ENCODE assay signal across 16 mouse cellular contexts in genomic region chr1:185819044-185819443, GRCm38 (mm10).
DNase-seq lines count a peak whose midpoint lies in the region; ATAC-seq lines count a peak whose summit lies in the region.
"Had no signal": no experiment of that assay in that cellular context is flagged by ENCODE, and none has a peak within 500 bp of the region (broad histone marks: within the 10 kb centered on the region; RNA-seq: fewer than 3 reads in every experiment).

No protein-coding gene starts in this region.

- WGBS in heart, embryonic 10.5 days: 29% methylated on average over 5 of the region's 5 CpGs
- WGBS in hindbrain, embryonic 12.5 days: 17% methylated on average over 5 of the region's 5 CpGs
- 33% methylated on average over 5 of the region's 5 CpGs for WGBS in midbrain, embryonic 13.5 days

- 0 out of 2 replicates have a peak, but pooled peaks cover 2% of the 10 kb centered on the region for H3K4me1 ChIP-seq in heart, embryonic 10.5 days
- H3K4me1 ChIP-seq in hindbrain, embryonic 12.5 days: no peaks in the 10 kb centered on the region
- no peaks in the 10 kb centered on the region for H3K4me1 ChIP-seq in midbrain, embryonic 13.5 days (replicated peaks)
- H3K4me1 ChIP-seq: embryonic facial prominence, embryonic 15.5 days; forebrain, embryonic 12.5 days had no signal

- H3K4me3 ChIP-seq in heart, embryonic 10.5 days: no peak overlapping the region
- H3K4me3 ChIP-seq in hindbrain, embryonic 12.5 days: no peak overlapping the region
- H3K4me3 ChIP-seq in midbrain, embryonic 13.5 days (replicated peaks): no peak overlapping the region
- H3K4me3 ChIP-seq: embryonic facial prominence, embryonic 15.5 days; forebrain, embryonic 12.5 days; limb, embryonic 13.5 days; midbrain, embryonic 10.5 days had no signal

- peak; percentile 40; the same call in 1 of the 2 replicates for ATAC-seq in hindbrain, embryonic 12.5 days (ENCODE audit: low FRiP score)
- ATAC-seq in midbrain, embryonic 13.5 days: no peak
- ATAC-seq: Patski had no signal

- no peaks in the 10 kb centered on the region for H3K27me3 ChIP-seq in heart, embryonic 10.5 days (ENCODE audit: insufficient read depth, poor library complexity, severe bottlenecking)
- no peaks in the 10 kb centered on the region for H3K27me3 ChIP-seq in hindbrain, embryonic 12.5 days
- H3K27me3 ChIP-seq in midbrain, embryonic 13.5 days: no peaks in the 10 kb centered on the region
- H3K27me3 ChIP-seq: embryonic facial prominence, embryonic 15.5 days; forebrain, embryonic 12.5 days; limb, embryonic 13.5 days had no signal

- no peaks in the 10 kb centered on the region for H3K36me3 ChIP-seq in heart, embryonic 10.5 days
- no peaks in the 10 kb centered on the region for H3K36me3 ChIP-seq in hindbrain, embryonic 12.5 days
- no peaks in the 10 kb centered on the region for H3K36me3 ChIP-seq in midbrain, embryonic 13.5 days
- H3K36me3 ChIP-seq: embryonic facial prominence, embryonic 15.5 days; forebrain, embryonic 12.5 days; limb, embryonic 13.5 days; midbrain, embryonic 10.5 days had no signal

- DNase-seq in heart, embryonic 10.5 days (ENCODE audit: low spot score): no peak
- no peak for DNase-seq in heart, adult 8-10 months (ENCODE audit: low spot score)
- peak; percentile 10 to 31 for DNase-seq in kidney, postnatal 4 days
- no peak for DNase-seq in kidney, adult 11 months
- peak; percentile 37 for DNase-seq in yolk sac, embryonic 10.5 days (ENCODE audit: low spot score)
- DNase-seq in frontal cortex, postnatal 36 days (ENCODE audit: low spot score in 2 of 2): no peak
- DNase-seq: B cell, adult 2 months; cerebellum, postnatal 10 days; thymus, postnatal 4 days had no signal

- no peak overlapping the region for H3K9ac ChIP-seq in hindbrain, embryonic 12.5 days
- no peak overlapping the region for H3K9ac ChIP-seq in midbrain, embryonic 13.5 days (replicated peaks)
- H3K9ac ChIP-seq: embryonic facial prominence, embryonic 15.5 days; forebrain, embryonic 12.5 days; limb, embryonic 13.5 days had no signal

- H3K9me3 ChIP-seq in heart, embryonic 10.5 days: no peaks in the 10 kb centered on the region
- no peaks in the 10 kb centered on the region for H3K9me3 ChIP-seq in hindbrain, embryonic 12.5 days (replicated peaks)
- no peaks in the 10 kb centered on the region for H3K9me3 ChIP-seq in midbrain, embryonic 13.5 days
- H3K9me3 ChIP-seq: embryonic facial prominence, embryonic 15.5 days; forebrain, embryonic 12.5 days; midbrain, embryonic 10.5 days had no signal

- H3K4me2 ChIP-seq in hindbrain, embryonic 12.5 days (replicated peaks): no peak overlapping the region
- no peak overlapping the region for H3K4me2 ChIP-seq in midbrain, embryonic 13.5 days (replicated peaks)
- H3K4me2 ChIP-seq: embryonic facial prominence, embryonic 15.5 days; forebrain, embryonic 12.5 days; limb, embryonic 13.5 days had no signal

- 0 out of 2 replicates have a peak overlapping the region, but pooled peaks have one; percentile 6 for H3K27ac ChIP-seq in heart, embryonic 10.5 days
- no peak overlapping the region for H3K27ac ChIP-seq in hindbrain, embryonic 12.5 days
- H3K27ac ChIP-seq in midbrain, embryonic 13.5 days: no peak overlapping the region
- H3K27ac ChIP-seq: embryonic facial prominence, embryonic 15.5 days; forebrain, embryonic 12.5 days; limb, embryonic 13.5 days; midbrain, embryonic 10.5 days had no signal

Comparison
In these comparisons a context has a peak if more than half of its experiments do, and no peak if none do; other contexts are left out.
1. DNase-seq: peak in kidney, postnatal 4 days (2 of 2) and yolk sac, embryonic 10.5 days (single experiment); none in heart, embryonic 10.5 days (single experiment), heart, adult 8-10 months (single experiment), kidney, adult 11 months (single experiment) and frontal cortex, postnatal 36 days (0 of 2).